Mouse (Mus musculus): ENCODE measurements around the gene Kbtbd2. TPM values are rescaled to one million over a fixed set of nuclear protein-coding genes. Genes with fewer than 3 reads are reported as not detected.

The Kbtbd2 gene
- polyA plus RNA-seq, 1 experiment from 2014 or later = 15.6 TPM

DNA sequence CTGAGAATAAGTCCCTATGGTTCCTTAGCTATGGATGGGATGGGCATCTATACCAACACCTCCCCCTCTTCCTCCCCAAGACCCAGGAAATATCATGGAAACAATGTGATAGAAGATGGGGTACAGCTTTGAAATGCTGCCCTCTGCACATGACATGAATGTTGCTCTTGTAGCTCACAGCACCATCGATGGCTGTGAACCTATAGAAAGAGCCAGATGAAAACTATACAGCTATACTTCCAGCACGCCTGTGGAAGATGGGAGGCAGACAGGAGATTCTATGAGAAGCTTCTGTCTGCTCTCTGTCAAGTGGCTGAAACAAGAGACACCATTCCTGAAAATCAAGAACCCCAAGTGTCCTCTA lies 21.5 kb upstream of the Kbtbd2 start:
- H3K4me1 ChIP-seq (replicated peaks) = peaks cover 4% of the 10 kb centered on the region; the same call in 1 of the 2 replicates
- no peak overlapping the region for H3K27ac ChIP-seq (replicated peaks)
- no peaks in the 10 kb centered on the region for H3K36me3 ChIP-seq (replicated peaks)
- H3K9me3 ChIP-seq (replicated peaks) = no peaks in the 10 kb centered on the region
- ATAC-seq (ENCODE audit: insufficient read depth) = no peak
- no peak overlapping the region for H3K9ac ChIP-seq
- H3K4me2 ChIP-seq = no peak overlapping the region
- H3K4me3 ChIP-seq (replicated peaks) = no peak overlapping the region
- H3K27me3 ChIP-seq = no peaks in the 10 kb centered on the region
- WGBS (ENCODE audit: insufficient replicate concordance) = 68% methylated on average over 2 of the region's 2 CpGs

- WGBS (ENCODE audit: insufficient replicate concordance) = 65% methylated on average over 5 of the region's 5 CpGs
- Histone ChIP-seq H3K36me3 (replicated peaks) (no peaks in the 10 kb centered on the region), H3K27ac (replicated peaks) (no peak overlapping the region), H3K9ac (no peak overlapping the region), H3K4me1 (replicated peaks) (peaks cover 4% of the 10 kb centered on the region; the same call in 1 of the 2 replicates), H3K27me3 (no peaks in the 10 kb centered on the region), H3K4me2 (no peak overlapping the region), H3K9me3 (replicated peaks) (no peaks in the 10 kb centered on the region), H3K4me3 (replicated peaks) (no peak overlapping the region)
- ATAC-seq (ENCODE audit: insufficient read depth) = no peak
Observed at GRCm38 (mm10) chr6:56818436-56819123, 21.0 kb upstream of the Kbtbd2 start.

GRCm38 (mm10) chr6:56813332-56813731 lies 15.7 kb upstream of the Kbtbd2 start:
- no peak overlapping the region for H3K4me2 ChIP-seq
- H3K9me3 ChIP-seq (replicated peaks) = no peaks in the 10 kb centered on the region
- no peak overlapping the region for H3K4me3 ChIP-seq (replicated peaks)
- H3K4me1 ChIP-seq (replicated peaks) = no peaks in the 10 kb centered on the region
- WGBS (ENCODE audit: insufficient replicate concordance) = 50% methylated on average over 2 of the region's 2 CpGs
- H3K9ac ChIP-seq = no peak overlapping the region
- no peaks in the 10 kb centered on the region for H3K36me3 ChIP-seq (replicated peaks)
- 0 out of 2 replicates have a peak, but pooled peaks cover 1% of the 10 kb centered on the region for H3K27me3 ChIP-seq
- no peak overlapping the region for H3K27ac ChIP-seq (replicated peaks)
- no peak for ATAC-seq (ENCODE audit: insufficient read depth)

DNA sequence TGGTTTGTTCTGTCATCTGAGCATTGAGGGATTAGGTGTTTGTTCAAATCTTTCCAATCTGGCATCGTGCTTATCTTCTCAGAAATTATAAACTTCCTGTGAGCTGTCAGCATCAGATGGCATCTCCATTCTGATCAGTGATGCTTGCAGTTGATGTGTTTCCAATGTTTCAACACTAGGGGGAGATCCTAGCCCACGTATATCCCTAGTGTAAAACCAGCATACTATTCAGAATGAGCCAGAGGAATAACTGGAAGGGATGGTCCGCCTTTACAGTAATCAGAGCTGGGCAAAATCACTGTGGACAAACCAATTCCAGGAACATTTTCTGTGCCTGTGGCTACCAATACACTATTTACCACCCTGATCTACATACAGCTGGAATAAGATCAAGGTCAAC lies 11.0 kb upstream of the Kbtbd2 start:
- H3K4me3 ChIP-seq (replicated peaks) = no peak overlapping the region
- peak; percentile 52; the same call in 1 of the 2 replicates for ATAC-seq (ENCODE audit: insufficient read depth)
- H3K9me3 ChIP-seq (replicated peaks) = no peaks in the 10 kb centered on the region
- peaks cover 20% of the 10 kb centered on the region for H3K27me3 ChIP-seq
- 12% methylated on average over 3 of the region's 3 CpGs for WGBS (ENCODE audit: insufficient replicate concordance)
- H3K4me2 ChIP-seq = no peak overlapping the region
- H3K27ac ChIP-seq (replicated peaks) = no peak overlapping the region
- no peaks in the 10 kb centered on the region for H3K36me3 ChIP-seq (replicated peaks)
- no peak overlapping the region for H3K9ac ChIP-seq
- H3K4me1 ChIP-seq (replicated peaks) = no peaks in the 10 kb centered on the region

DNA sequence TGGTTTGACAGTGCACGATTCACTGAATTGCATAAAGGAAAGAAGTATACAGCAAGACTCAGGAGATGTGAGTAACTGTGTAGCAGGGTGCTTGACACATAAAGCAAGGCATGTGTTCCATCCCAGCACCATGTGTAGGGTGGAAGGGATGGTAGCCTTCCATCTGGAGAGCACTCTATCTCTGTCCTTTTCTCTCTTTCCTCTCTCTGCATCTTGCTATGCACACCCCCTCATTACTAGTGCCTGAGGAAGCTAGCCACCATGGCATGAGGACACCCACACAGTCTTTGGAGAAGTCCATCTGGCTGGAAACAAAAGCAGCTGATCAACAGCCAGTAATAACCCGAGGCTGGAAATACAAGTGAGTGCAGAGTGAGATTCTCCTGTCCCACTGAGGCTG lies 8.6 kb upstream of the Kbtbd2 start:
- H3K4me1 ChIP-seq (replicated peaks) = no peaks in the 10 kb centered on the region
- no peak overlapping the region for H3K4me3 ChIP-seq (replicated peaks)
- H3K9ac ChIP-seq = no peak overlapping the region
- H3K27ac ChIP-seq (replicated peaks) = no peak overlapping the region
- ATAC-seq (ENCODE audit: insufficient read depth) = no peak
- H3K27me3 ChIP-seq = peaks cover 20% of the 10 kb centered on the region
- H3K36me3 ChIP-seq (replicated peaks) = no peaks in the 10 kb centered on the region
- H3K4me2 ChIP-seq = no peak overlapping the region
- WGBS (ENCODE audit: insufficient replicate concordance) = 53% methylated on average over 2 of the region's 2 CpGs
- no peaks in the 10 kb centered on the region for H3K9me3 ChIP-seq (replicated peaks)

GRCm38 (mm10) chr6:56805026-56805425 lies 7.4 kb upstream of the Kbtbd2 start:
- Histone ChIP-seq H3K9ac (no peak overlapping the region), H3K36me3 (replicated peaks) (no peaks in the 10 kb centered on the region), H3K27ac (replicated peaks) (no peak overlapping the region), H3K4me2 (no peak overlapping the region), H3K9me3 (replicated peaks) (no peaks in the 10 kb centered on the region), H3K27me3 (peaks cover 20% of the 10 kb centered on the region), H3K4me1 (replicated peaks) (no peaks in the 10 kb centered on the region), H3K4me3 (replicated peaks) (no peak overlapping the region)
- no peak for ATAC-seq (ENCODE audit: insufficient read depth)
- 87% methylated on average over 4 of the region's 4 CpGs for WGBS (ENCODE audit: insufficient replicate concordance)

DNA sequence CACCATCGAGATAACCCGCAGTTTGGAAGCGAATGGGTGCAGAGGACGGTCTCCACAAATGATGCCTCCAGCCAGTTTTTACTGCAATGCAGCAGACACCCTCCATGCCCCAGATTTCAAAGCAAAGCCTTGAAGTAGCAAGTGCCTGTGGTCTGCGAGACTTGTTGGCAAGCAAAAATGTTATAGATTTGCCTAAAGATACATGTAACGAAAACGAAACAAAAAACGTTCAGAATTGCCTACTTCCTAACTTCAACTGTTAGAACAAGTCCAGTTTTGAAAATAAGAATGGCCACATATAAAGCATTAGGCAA lies 496 bp upstream of the Kbtbd2 start:
- 7% methylated on average over 8 of the region's 8 CpGs for whole genome bisulfite sequencing (ENCODE audit: insufficient replicate concordance)

GRCm38 (mm10) chr6:56796668-56797141 lies 908 bp downstream of the Kbtbd2 start:
- H3K27ac ChIP-seq (replicated peaks) = peak overlapping the region; percentile 100
- peak overlapping the region; percentile 94 for H3K4me3 ChIP-seq (replicated peaks)
- ATAC-seq (ENCODE audit: insufficient read depth) = peak; percentile 20
- no peaks in the 10 kb centered on the region for H3K9me3 ChIP-seq (replicated peaks)
- H3K4me2 ChIP-seq = peak overlapping the region; percentile 81
- no peaks in the 10 kb centered on the region; the same call in 1 of the 2 replicates for H3K36me3 ChIP-seq (replicated peaks)
- H3K27me3 ChIP-seq = no peaks in the 10 kb centered on the region
- H3K4me1 ChIP-seq (replicated peaks) = peaks cover 37% of the 10 kb centered on the region
- peak overlapping the region; percentile 92 for H3K9ac ChIP-seq
- under 1% methylated on average over 16 of the region's 16 CpGs for WGBS (ENCODE audit: insufficient replicate concordance)

More for the DNA sequence above, 496 bp upstream of the Kbtbd2 start:
- Histone ChIP-seq H3K4me1 (replicated peaks) (peaks cover 32% of the 10 kb centered on the region), H3K9me3 (replicated peaks) (no peaks in the 10 kb centered on the region), H3K27me3 (no peaks in the 10 kb centered on the region; the same call in 1 of the 2 replicates), H3K4me2 (peak overlapping the region; percentile 81), H3K36me3 (replicated peaks) (no peaks in the 10 kb centered on the region), H3K27ac (replicated peaks) (peak overlapping the region; percentile 100), H3K4me3 (replicated peaks) (peak overlapping the region; percentile 94), H3K9ac (peak overlapping the region; percentile 92)
- ATAC-seq (ENCODE audit: insufficient read depth) = no peak

GRCm38 (mm10) chr6:56796232-56796631 lies 1.4 kb downstream of the Kbtbd2 start:
- 1% methylated on average over 8 of the region's 8 CpGs for whole genome bisulfite sequencing (ENCODE audit: insufficient replicate concordance)

GRCm38 (mm10) chr6:56794834-56795233 lies 2.8 kb downstream of the Kbtbd2 start:
- no peak for ATAC-seq (ENCODE audit: insufficient read depth)
- H3K9me3 ChIP-seq (replicated peaks) = no peaks in the 10 kb centered on the region
- H3K27ac ChIP-seq (replicated peaks) = no peak overlapping the region
- H3K9ac ChIP-seq = no peak overlapping the region
- H3K4me1 ChIP-seq (replicated peaks) = peaks cover 48% of the 10 kb centered on the region
- peak overlapping the region; percentile 94 for H3K4me3 ChIP-seq (replicated peaks)
- no peaks in the 10 kb centered on the region; the same call in 1 of the 2 replicates for H3K36me3 ChIP-seq (replicated peaks)
- 84% methylated on average over 5 of the region's 5 CpGs for WGBS (ENCODE audit: insufficient replicate concordance)
- H3K4me2 ChIP-seq = peak overlapping the region; percentile 81
- no peaks in the 10 kb centered on the region for H3K27me3 ChIP-seq

More at GRCm38 (mm10) chr6:56796232-56796631, 1.4 kb downstream of the Kbtbd2 start:
- Histone ChIP-seq H3K27ac (replicated peaks) (peak overlapping the region; percentile 100), H3K4me1 (replicated peaks) (peaks cover 37% of the 10 kb centered on the region), H3K27me3 (no peaks in the 10 kb centered on the region), H3K4me3 (replicated peaks) (peak overlapping the region; percentile 94), H3K9me3 (replicated peaks) (no peaks in the 10 kb centered on the region), H3K36me3 (replicated peaks) (no peaks in the 10 kb centered on the region; the same call in 1 of the 2 replicates), H3K4me2 (peak overlapping the region; percentile 81), H3K9ac (peak overlapping the region; percentile 92)
- no peak for ATAC-seq (ENCODE audit: insufficient read depth)

- no peak for ATAC-seq (ENCODE audit: insufficient read depth)
- H3K4me1 ChIP-seq (replicated peaks) = peaks cover 57% of the 10 kb centered on the region
- no peak overlapping the region for H3K4me2 ChIP-seq
Observed at GRCm38 (mm10) chr6:56789336-56789735, 8.3 kb downstream of the Kbtbd2 start.

More at GRCm38 (mm10) chr6:56789336-56789735, 8.3 kb downstream of the Kbtbd2 start:
- no peaks in the 10 kb centered on the region for H3K27me3 ChIP-seq
- peaks cover 36% of the 10 kb centered on the region for H3K36me3 ChIP-seq (replicated peaks)
- WGBS (ENCODE audit: insufficient replicate concordance) = 26% methylated on average over 3 of the region's 3 CpGs
- no peak overlapping the region for H3K27ac ChIP-seq (replicated peaks)
- no peak overlapping the region for H3K9ac ChIP-seq
- no peaks in the 10 kb centered on the region for H3K9me3 ChIP-seq (replicated peaks)
- H3K4me3 ChIP-seq (replicated peaks) = no peak overlapping the region
